Mouse (Mus musculus): ENCODE measurements around the gene Tmem81. TPM values are rescaled to one million over a fixed set of nuclear protein-coding genes. Genes with fewer than 3 reads are reported as not detected.
"Not testable (repeated sequence)": the region's sequence is repeated elsewhere in the genome, so short reads cannot be mapped to it uniquely, and the experiment has no call there.

Gene Tmem81
- 1 to 10 TPM; 1.3 to 1.7 TPM for total RNA-seq (2021)
- long read RNA-seq, experiment 1, partial matches to known transcripts: 0 of 1 reads
- long read RNA-seq, experiment 1, other reads (novel, unspliced or antisense): 0 of 1 reads
- long read RNA-seq, experiment 2: 0 reads

GRCm38 (mm10) chr1:132506058-132506457, at the start of gene Tmem81:
Gene Tmem81, plus strand, starts transcription at chr1:132506230.
- Histone ChIP-seq H3K27ac (no peak within 1 kb of the TSS), H3K4me3 (no peak within 1 kb of the TSS)
- intact Hi-C loops (cut with DNase I): no loop called here
- DNase-seq: no peak
- no peak for TF ChIP-seq CTCF (IDR thresholded peaks at IDR 0.05)

- no peak for TF ChIP-seq CTCF (IDR thresholded peaks at IDR 0.05)
- no peak for DNase-seq
- Histone ChIP-seq H3K27ac (peak overlapping the region; percentile 46), H3K4me3 (no peak overlapping the region)
- intact Hi-C loops (cut with DNase I): no loop called here
Observed at GRCm38 (mm10) chr1:132464651-132465050, 41.4 kb upstream of the Tmem81 start.

GRCm38 (mm10) chr1:132468926-132469325, 37.1 kb upstream of the Tmem81 start:
- H3K27ac ChIP-seq: no peak overlapping the region
- intact Hi-C loops (cut with DNase I): no loop called here
- no peak for TF ChIP-seq CTCF (IDR thresholded peaks at IDR 0.05)
- H3K4me3 ChIP-seq: no peak overlapping the region
- no peak for DNase-seq

GRCm38 (mm10) chr1:132469519-132469918, 36.5 kb upstream of the Tmem81 start:
- Histone ChIP-seq H3K27ac (no peak overlapping the region), H3K4me3 (no peak overlapping the region)
- peak; percentile 3; the same call in 1 of the 2 replicates for TF ChIP-seq CTCF (IDR thresholded peaks at IDR 0.05)
- no peak for DNase-seq
- intact Hi-C loops (cut with DNase I): no loop called here

GRCm38 (mm10) chr1:132470031-132470430, 36.0 kb upstream of the Tmem81 start:
- DNase-seq; intact Hi-C loops (cut with DNase I); H3K27ac ChIP-seq; H3K4me3 ChIP-seq: not testable (repeated sequence)

- H3K4me3 ChIP-seq: no peak overlapping the region
- intact Hi-C loops (cut with DNase I): no loop called here
- no peak for TF ChIP-seq CTCF (IDR thresholded peaks at IDR 0.05)
- DNase-seq: no peak
- no peak overlapping the region for H3K27ac ChIP-seq
Observed at GRCm38 (mm10) chr1:132471032-132471431, 35.0 kb upstream of the Tmem81 start.

- Histone ChIP-seq H3K27ac (no peak overlapping the region), H3K4me3 (no peak overlapping the region)
- DNase-seq: no peak
- intact Hi-C loops (cut with DNase I): no loop called here
- no peak for TF ChIP-seq CTCF (IDR thresholded peaks at IDR 0.05)
Observed at GRCm38 (mm10) chr1:132471499-132471898, 34.5 kb upstream of the Tmem81 start.

- TF ChIP-seq CTCF (IDR thresholded peaks at IDR 0.05): 0 out of 2 replicates have a peak, but pooled peaks have one; percentile 14
- intact Hi-C loops (cut with DNase I): no loop called here
- Histone ChIP-seq H3K4me3 (no peak overlapping the region), H3K27ac (no peak overlapping the region)
- no peak for DNase-seq
Observed at GRCm38 (mm10) chr1:132472537-132472936, 33.5 kb upstream of the Tmem81 start.

- intact Hi-C loops (cut with DNase I): no loop called here
- no peak for DNase-seq
- TF ChIP-seq CTCF (IDR thresholded peaks at IDR 0.05): no peak
Observed at GRCm38 (mm10) chr1:132474496-132474895, 31.5 kb upstream of the Tmem81 start.

GRCm38 (mm10) chr1:132476575-132476927, 29.5 kb upstream of the Tmem81 start:
- Histone ChIP-seq H3K27ac (peak overlapping the region; percentile 99), H3K4me3 (peak overlapping the region; percentile 88)
- DNase-seq: no peak
- TF ChIP-seq CTCF (IDR thresholded peaks at IDR 0.05): no peak
- intact Hi-C loops (cut with DNase I): loop anchor here (2.0 to 5.0 kb wide), 3 partner anchors 39 to 109 kb away; partner anchors contain the start of gene Dstyk

More at GRCm38 (mm10) chr1:132474496-132474895, 31.5 kb upstream of the Tmem81 start:
- H3K27ac ChIP-seq: no peak overlapping the region
- H3K4me3 ChIP-seq: no peak overlapping the region

- intact Hi-C loops (cut with DNase I): loop anchor here (2.0 to 5.0 kb wide), 3 partner anchors 40 to 110 kb away; partner anchors contain the start of gene Dstyk
Observed at GRCm38 (mm10) chr1:132476928-132477691, 28.9 kb upstream of the Tmem81 start, which contains the start of gene Rbbp5. Gene Rbbp5, plus strand, starts transcription at chr1:132477365.

GRCm38 (mm10) chr1:132479438-132479837, 26.6 kb upstream of the Tmem81 start:
- no peak overlapping the region for H3K4me3 ChIP-seq
- intact Hi-C loops (cut with DNase I): loop anchor here (5.0 kb wide), 2 partner anchors 42 to 112 kb away; no protein-coding TSS in a partner anchor
- no peak for TF ChIP-seq CTCF (IDR thresholded peaks at IDR 0.05)

More at GRCm38 (mm10) chr1:132476928-132477691, 28.9 kb upstream of the Tmem81 start, which contains the start of gene Rbbp5:
- Histone ChIP-seq H3K4me3 (peak within 1 kb of the TSS; percentile 88), H3K27ac (peak within 1 kb of the TSS; percentile 99)
- DNase-seq: peak; percentile 91
- peak; percentile 18; the same call in 1 of the 2 replicates for TF ChIP-seq CTCF (IDR thresholded peaks at IDR 0.05)

GRCm38 (mm10) chr1:132481619-132482018, 24.4 kb upstream of the Tmem81 start:
- Histone ChIP-seq H3K4me3 (no peak overlapping the region), H3K27ac (no peak overlapping the region)
- intact Hi-C loops (cut with DNase I): no loop called here
- TF ChIP-seq CTCF (IDR thresholded peaks at IDR 0.05): no peak
- DNase-seq: no peak

More at GRCm38 (mm10) chr1:132479438-132479837, 26.6 kb upstream of the Tmem81 start:
- DNase-seq: no peak
- H3K27ac ChIP-seq: no peak overlapping the region

Measured in gastrocnemius, adult 2 months (tissue).